In the genomic region with DNA sequence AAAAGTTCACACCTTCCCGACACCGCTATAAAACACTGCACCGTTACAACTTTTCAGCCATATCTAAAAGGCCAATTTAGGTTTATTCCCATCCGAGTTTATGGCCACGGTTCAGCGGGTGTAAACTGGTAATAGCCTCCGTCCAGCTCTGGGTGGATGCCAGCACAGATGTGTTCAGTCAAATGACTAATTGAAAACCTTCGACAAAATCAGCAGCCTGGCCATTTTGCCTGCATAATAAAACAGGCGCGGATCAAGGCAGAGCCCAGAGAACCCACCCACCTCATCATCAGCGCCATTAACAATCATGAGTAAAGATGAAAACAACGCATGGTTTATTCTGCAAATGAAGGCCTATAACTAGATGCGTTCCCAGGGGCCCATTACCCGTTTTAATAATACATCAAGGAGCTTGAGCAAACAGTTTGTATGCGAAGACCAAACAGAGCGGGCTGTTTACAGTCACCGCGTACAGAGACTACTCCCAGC, we compare ENCODE assay signal across 12 mouse cellular contexts.
DNase-seq lines count a peak whose midpoint lies in the region; ATAC-seq and TF ChIP-seq lines count a peak whose summit lies in the region.
"Had no signal": no experiment of that assay in that cellular context is flagged by ENCODE, and none has a peak within 500 bp of the region (broad histone marks: within the 10 kb centered on the region; RNA-seq: fewer than 3 reads in every experiment).

No protein-coding gene starts in this region.

- TF ChIP-seq CTCF in gastrocnemius, adult 2 months (IDR thresholded peaks at IDR 0.05) = no peak

- no peaks in the 10 kb centered on the region for H3K36me3 ChIP-seq in forebrain, embryonic 12.5 days (replicated peaks)
- no peaks in the 10 kb centered on the region for H3K36me3 ChIP-seq in midbrain, embryonic 14.5 days (ENCODE audit: control insufficient read depth, insufficient read depth, low read length)
- H3K36me3 ChIP-seq: embryonic facial prominence, embryonic 13.5 days; liver, embryonic 13.5 days had no signal

- WGBS in forebrain, embryonic 12.5 days = 38% methylated on average over 18 of the region's 18 CpGs
- WGBS in midbrain, embryonic 14.5 days = 37% methylated on average over 18 of the region's 18 CpGs

- no peaks in the 10 kb centered on the region for H3K9me3 ChIP-seq in forebrain, embryonic 12.5 days
- no peaks in the 10 kb centered on the region for H3K9me3 ChIP-seq in midbrain, embryonic 14.5 days (ENCODE audit: control insufficient read depth, low read length)
- H3K9me3 ChIP-seq: embryonic facial prominence, embryonic 13.5 days; liver, embryonic 13.5 days had no signal

- H3K4me2 ChIP-seq in forebrain, embryonic 12.5 days = peak overlapping the region; percentile 17
- peak overlapping the region; percentile 0; the same call in 1 of the 2 replicates for H3K4me2 ChIP-seq in midbrain, embryonic 14.5 days (ENCODE audit: low read length)
- H3K4me2 ChIP-seq: embryonic facial prominence, embryonic 13.5 days; liver, embryonic 13.5 days had no signal

- peak; percentile 74 for ATAC-seq in forebrain, embryonic 12.5 days (ENCODE audit: low FRiP score)
- peak; percentile 57 for ATAC-seq in midbrain, embryonic 14.5 days (ENCODE audit: low FRiP score, low TSS enrichment)

- DNase-seq in gastrocnemius, adult 2 months = peak; percentile 45
- no peak for DNase-seq in gastrocnemius, postnatal 25 days
- peak; percentile 38 for DNase-seq in kidney, postnatal 14 days
- DNase-seq in midbrain, embryonic 14.5 days = peak; percentile 83
- DNase-seq in spleen, adult 18-20 months = no peak
- no peak for DNase-seq in thymus, postnatal 10 days (ENCODE audit: low spot score in 2 of 2)
- DNase-seq in lung, postnatal 36 days = no peak
- DNase-seq: adrenal gland, adult 2 months; cerebellum, adult 18-20 months; liver, embryonic 13.5 days had no signal

- peaks cover 51% of the 10 kb centered on the region for H3K27me3 ChIP-seq in forebrain, embryonic 12.5 days
- H3K27me3 ChIP-seq in midbrain, embryonic 14.5 days (ENCODE audit: control insufficient read depth, insufficient read depth, low read length) = no peaks in the 10 kb centered on the region

- H3K4me3 ChIP-seq in gastrocnemius, adult 2 months = no peak overlapping the region
- H3K4me3 ChIP-seq in forebrain, embryonic 12.5 days (replicated peaks) = no peak overlapping the region
- H3K4me3 ChIP-seq in midbrain, embryonic 14.5 days (replicated peaks; ENCODE audit: low read depth, low read length) = no peak overlapping the region
- H3K4me3 ChIP-seq: embryonic facial prominence, embryonic 13.5 days; liver, embryonic 13.5 days had no signal

- H3K27ac ChIP-seq in gastrocnemius, adult 2 months = no peak overlapping the region
- H3K27ac ChIP-seq in forebrain, embryonic 12.5 days = no peak overlapping the region
- peak overlapping the region; percentile 60 for H3K27ac ChIP-seq in midbrain, embryonic 14.5 days (replicated peaks; ENCODE audit: low read depth, low read length)
- H3K27ac ChIP-seq: embryonic facial prominence, embryonic 13.5 days; liver, embryonic 13.5 days had no signal

- intact Hi-C loops in gastrocnemius, adult 2 months (cut with DNase I) = no loop called here

- H3K4me1 ChIP-seq in forebrain, embryonic 12.5 days = peaks cover 19% of the 10 kb centered on the region
- peaks cover 23% of the 10 kb centered on the region for H3K4me1 ChIP-seq in midbrain, embryonic 14.5 days (ENCODE audit: control insufficient read depth, insufficient read depth, low read length)
- H3K4me1 ChIP-seq: embryonic facial prominence, embryonic 13.5 days; liver, embryonic 13.5 days had no signal

- H3K9ac ChIP-seq in forebrain, embryonic 12.5 days = no peak overlapping the region
- no peak overlapping the region for H3K9ac ChIP-seq in midbrain, embryonic 14.5 days (replicated peaks; ENCODE audit: low read length)
- H3K9ac ChIP-seq: embryonic facial prominence, embryonic 13.5 days; liver, embryonic 13.5 days had no signal

Comparison
In these comparisons a context has a peak if more than half of its experiments do, and no peak if none do; other contexts are left out.
1. DNase-seq: peak in gastrocnemius, adult 2 months (single experiment), kidney, postnatal 14 days (single experiment) and midbrain, embryonic 14.5 days (single experiment); none in gastrocnemius, postnatal 25 days (single experiment), spleen, adult 18-20 months (0 of 2), thymus, postnatal 10 days (0 of 2) and lung, postnatal 36 days (single experiment).